Mouse (Mus musculus) kidney, adult 9 months (tissue): Measurements from ENCODE around the gene Nhsl1.
A peak's percentile ranks its signal among the peaks of the same experiment; 100 is the strongest.

Experiments used
- DNase-seq: peaks from one replicate; pipeline ENCODE4 v3.0.0; 2022

Gene Nhsl1

DNA sequence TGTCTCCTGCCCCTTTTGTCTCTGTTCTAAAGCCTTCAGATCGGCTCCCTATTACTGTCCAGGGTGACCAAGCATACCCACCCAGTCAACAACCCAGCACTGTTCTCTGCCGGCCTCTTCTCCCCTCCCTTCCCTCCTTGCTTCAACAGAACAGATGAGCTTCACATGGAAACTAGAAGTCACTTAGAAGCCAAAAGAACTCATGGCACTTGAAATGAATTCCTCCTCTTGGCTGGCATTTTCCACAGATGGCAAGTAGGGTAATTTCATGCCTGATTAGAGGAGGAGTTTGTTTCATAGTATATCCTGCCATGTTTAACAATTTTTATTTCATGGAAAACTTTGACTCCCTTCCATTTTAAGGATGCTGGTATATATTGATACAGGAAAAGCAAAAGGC lies 85.2 kb downstream of the Nhsl1 start:
- no peak for DNase-seq

DNA sequence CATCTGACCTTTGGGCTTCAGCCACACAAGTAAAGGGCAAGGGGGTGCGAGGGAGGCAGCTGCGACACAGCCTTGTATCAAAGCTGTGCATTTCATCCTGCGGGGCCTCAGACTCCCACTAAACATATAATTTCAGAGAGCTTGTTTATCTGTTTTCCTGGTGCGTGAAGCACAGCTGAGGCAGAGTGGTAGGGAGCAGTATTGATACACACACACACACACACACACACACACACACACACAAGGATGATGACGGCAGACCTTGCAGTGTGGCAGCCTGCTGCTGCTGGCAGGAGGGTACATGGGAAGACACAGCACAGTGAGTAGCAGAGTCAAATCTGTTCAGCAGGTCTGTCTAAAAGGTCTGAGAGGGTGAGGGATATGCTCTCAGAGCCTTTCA lies 85.9 kb downstream of the Nhsl1 start:
- no peak for DNase-seq

DNA sequence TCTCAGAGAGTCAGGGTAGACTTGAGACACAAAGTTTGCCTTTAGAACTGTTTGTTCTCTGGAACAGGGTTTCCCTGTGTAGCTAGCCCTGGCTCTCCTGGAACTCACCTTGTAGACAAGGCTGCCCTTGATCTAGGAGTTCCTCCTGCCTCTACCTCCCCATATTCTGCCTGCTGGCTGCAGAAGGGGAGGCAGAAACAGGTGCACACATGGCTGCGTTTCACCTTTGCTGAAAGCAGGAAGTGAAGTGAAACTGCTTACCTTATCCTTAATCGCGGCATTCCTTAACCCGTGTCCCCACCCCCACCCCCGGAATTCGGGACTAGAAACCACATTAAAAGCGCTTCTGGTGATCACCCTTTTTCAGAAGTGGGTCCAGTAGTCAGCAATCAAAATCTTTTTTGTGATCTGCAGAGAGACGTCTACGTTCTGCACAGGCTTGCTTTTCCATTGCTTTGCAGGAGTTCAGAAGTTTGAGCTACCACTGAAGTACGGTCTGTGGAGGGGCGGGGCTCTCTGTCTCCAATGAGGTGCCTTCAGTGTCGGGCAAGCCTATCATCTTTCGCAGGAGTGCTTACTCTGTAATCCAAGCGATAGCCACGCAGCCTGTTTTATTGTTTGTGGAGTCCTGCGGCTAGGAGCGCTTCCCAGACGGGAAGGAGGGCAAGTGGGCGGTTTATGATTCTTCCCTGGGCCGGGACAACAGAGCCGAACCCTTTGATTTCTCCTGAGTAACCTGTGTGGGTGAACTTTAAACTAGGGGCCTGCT lies 88.5 kb downstream of the Nhsl1 start:
- DNase-seq, result peak; percentile 95

DNA sequence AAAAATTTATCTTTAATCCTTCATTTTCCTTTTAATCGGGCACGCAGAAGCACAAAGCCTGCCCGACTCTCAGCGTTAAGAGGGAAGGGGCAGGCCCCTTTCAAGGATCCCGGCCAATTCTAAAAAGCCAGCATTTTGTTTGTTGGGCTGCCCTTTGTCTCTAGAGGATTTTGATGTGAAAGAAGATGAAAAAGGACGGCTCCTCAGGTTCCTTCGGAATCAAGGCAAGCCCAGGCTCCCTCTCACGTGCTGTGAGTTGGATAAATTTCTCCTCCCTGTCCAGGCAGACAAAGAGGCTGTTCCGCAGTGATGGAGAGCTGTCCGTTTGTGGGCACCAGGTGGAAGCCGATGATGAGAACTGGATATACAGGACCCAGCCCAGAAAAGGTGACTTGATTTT lies 89.3 kb downstream of the Nhsl1 start:
- DNase-seq, result no peak

DNA sequence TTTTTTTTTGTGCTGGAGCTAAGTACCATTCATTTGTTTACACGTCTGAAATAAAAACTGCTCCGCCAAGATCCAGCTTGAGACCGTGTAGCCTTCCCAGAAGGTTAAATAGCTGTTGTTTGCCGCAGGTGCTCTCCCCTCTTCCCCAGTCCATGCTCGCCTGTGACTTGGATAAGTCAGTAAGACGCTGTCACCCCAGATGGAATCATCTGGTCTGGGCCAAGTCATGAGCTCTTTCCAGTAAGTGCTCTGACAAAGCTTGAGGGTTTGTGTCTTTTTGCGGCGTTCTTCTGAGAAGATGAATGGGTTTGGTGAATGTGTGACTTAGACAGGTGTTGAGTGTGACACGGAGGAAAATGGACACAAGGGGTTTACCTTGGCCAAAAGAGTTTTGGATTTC lies 89.8 kb downstream of the Nhsl1 start:
- DNase-seq, result no peak

DNA sequence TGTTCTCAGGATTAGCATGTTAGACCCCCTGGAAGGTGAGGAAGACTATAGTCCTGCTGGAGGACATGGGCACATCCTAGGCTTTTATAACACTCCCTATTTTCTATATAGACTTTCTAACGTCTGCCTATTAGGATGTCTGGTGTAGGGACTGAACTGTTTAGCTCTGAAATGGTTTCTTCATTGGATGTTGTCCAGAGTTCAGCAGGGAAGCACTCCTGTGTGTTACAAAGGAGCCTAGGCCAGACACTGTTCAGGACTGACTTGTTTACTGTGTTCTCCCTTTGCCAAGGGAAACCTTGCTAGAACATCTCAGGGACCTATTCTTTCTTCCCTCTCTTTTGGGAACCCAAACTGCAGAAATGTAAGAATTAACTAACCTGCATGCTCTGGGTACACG lies 90.3 kb downstream of the Nhsl1 start:
- no peak for DNase-seq

DNA sequence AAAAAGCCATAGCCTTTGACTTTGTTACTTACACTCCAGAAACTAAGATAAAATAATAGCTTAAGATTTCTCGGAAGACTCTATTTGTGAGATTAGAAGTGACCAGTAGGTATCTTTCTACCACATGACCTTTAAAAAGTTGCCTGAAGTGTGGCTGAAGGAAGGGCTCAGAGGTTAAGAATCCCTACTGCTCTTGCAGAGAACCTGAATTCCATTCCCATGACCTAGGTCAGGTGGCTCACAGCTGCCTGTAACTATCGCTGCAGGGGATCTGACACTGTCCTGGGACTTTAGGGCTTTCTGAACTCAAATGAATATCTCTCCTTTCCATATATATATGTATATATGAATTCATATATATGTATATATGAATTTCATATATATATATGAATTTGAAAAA lies 92.5 kb downstream of the Nhsl1 start:
- DNase-seq, result peak; percentile 53

DNA sequence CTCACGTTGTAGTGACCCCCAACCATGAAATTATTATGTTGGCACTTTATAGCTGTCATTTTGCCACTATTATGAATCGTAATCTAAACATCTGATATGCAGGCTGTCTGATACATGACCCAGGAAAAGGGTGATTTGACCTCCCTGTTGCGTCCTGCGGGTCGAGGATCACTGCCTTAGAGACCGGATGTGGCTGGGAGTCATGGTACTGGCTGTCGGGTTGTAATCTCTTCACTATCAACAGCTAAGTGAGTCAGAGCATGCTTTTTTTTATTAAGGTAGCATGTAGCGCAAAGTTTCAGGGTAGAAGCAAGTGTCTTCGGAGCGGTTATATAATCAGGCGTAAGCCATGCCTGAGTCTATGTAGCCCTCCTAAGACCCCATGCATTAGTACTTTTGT lies 97.2 kb downstream of the Nhsl1 start:
- no peak for DNase-seq

DNA sequence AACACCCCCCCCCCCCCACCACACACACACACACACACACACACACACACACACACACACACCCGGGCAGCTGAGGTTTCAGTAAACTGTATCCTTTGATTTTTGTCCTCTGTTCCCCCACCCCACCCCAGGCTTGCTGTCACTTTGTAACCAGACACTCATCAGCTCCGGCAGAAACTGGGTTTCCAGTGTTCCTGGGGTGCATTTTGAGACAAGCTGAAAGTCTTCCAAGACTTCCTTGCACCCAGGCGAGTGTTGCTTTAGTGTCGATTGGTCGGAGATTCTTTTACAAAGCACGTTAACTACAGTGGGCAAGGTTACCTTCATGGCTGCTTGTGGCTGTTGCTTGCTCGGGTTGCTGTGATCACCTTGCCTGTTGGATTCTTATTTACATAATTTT lies 99.4 kb downstream of the Nhsl1 start:
- DNase-seq, result peak; percentile 17

DNA sequence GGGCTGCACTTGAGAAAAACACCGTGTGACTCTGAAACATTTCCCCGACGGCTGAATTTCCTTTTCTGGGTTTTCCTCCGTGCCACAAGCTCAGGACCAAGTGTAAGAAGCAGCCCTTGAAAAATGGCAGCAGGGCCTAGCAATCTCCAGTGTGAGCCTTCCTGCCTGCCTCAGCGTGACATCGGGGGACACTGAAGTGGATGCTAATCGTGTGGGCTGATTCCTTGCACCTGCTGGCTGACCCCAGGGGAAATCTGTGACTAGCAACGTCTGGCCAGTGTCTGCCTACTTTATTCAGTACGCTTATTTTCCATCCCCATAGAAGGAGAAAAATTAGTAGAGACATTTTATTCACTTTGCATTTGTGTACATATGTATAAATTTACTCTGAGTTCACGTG lies 100.7 kb downstream of the Nhsl1 start:
- DNase-seq, result no peak

DNA sequence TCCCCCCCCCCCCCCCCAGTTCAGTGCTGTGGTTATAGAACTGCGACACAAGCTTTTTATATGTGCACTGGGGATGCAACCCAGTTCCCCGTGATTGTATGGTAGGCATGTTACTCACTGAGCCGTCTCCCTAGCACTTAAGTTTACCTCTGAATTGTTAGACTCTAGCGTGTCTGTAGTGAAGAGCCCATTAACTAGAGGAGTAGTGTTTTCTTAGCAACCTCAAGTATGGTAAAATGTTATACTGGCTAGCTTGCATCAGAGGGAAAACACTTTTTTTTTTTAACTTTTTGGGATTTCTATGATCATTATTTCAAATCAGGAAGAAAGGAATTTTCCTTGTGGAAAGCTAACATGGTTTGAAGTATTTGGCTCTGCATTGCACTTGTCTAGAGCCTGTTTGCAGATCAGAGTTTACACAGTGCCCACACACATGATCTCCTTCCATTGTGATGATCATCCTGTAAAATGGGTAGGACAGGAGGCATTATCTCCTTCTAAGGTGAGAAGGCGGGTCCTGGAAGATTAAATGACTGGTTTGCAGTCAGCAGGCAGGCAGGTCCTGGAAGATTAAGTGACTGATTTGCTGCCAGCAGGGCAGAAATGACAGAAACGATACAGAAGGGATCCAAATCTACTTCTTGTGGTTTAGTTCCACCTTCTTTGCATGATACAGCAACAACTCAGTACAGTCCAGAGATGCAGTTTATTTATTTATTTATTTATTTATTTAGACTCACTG lies 101.6 kb downstream of the Nhsl1 start:
- DNase-seq, result no peak

DNA sequence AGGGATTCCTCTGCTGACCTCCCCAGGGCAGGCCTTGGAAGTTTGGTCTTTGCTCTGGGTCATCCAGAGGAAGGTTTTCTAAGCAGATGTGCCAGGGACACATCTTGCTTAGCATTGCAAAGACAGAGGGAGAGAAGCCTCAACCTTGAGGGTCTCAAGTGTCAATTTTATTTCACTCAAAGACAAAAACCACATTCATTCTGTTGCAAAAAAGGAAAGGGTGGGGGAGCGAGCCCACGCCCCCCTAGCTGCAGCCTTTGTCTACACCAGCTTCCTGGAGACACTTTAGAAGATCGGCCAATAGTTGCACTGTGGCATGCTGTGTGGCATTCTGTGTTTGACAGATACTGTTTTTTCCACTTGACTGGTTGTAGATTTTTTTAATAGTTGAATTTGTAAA lies 104.2 kb downstream of the Nhsl1 start:
- no peak for DNase-seq

DNA sequence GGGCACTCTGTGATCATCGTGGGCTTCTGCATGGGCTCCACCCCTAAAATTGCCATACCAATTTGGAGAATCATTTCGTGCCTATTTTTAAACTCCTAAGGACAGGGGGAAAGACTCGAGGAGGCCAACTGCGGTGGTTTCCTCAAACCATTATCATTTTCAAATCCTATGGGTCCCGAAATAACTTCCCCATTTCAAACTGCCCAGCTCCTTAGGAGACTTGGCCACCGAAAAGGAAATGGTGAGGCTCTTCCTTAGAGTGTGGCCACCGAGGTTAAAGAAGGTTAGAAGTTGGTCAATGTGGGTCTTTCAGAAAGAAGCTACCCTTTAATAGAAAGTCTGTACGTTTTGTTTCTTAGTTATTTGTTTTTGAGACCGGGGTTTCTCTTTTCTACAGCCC lies 104.8 kb downstream of the Nhsl1 start:
- DNase-seq, result no peak

DNA sequence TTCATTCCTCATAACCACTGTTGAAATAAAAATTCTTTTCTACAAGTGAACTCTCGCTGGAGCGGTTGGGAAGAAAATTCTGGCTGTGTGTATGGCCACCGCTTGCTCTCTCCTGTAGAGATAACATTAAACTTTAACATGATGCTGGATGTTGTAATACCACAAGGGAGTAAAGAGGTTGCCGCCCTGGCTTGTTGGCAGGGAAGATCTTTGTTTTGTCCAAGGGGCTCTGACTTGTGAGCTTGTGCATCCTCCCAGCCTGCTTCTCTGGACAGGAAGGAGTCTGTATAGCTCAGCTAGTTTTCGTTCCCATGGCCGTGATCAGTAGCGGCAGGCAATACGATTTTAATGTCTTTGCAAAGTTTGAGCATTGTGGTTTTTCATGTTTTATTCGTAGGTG lies 109.1 kb downstream of the Nhsl1 start:
- no peak for DNase-seq

DNA sequence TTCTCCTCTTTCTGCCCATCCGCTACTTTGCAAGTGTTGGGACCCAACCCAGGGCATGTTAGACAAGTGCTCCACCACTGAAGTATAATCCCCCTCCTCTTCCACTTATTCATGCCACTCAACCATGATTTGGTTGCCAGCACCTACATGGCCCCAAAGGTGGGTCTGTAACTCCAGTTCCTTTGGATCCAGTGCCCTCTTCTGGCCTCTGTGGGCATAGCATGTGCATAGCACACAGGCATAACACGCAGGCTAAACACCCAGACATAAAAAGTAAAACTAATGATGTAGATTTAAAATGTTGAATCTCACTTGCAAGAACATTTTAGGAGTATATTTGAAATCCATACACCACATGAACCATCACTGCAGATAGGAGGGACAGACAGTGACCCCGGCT lies 110.7 kb downstream of the Nhsl1 start:
- no peak for DNase-seq

DNA sequence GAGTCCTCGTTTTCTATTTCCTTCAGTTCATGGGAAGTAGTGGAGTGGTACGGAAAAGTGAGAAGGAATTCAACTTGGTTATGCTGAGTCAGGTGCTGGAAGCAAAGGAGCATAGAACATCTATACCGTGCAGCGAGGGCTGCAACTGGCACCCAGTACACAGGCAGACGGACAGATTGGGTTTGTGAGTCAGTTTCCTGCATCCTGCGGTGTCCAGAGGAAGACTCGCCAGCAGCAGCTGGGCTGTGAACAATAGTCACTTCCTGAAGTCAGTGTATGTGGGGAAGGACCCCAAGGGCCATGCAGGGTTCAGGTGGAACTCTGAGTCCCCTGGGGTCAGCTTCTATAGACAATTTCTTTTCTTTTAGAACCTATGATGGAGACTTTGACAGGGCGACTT lies 111.4 kb downstream of the Nhsl1 start:
- DNase-seq, result no peak

DNA sequence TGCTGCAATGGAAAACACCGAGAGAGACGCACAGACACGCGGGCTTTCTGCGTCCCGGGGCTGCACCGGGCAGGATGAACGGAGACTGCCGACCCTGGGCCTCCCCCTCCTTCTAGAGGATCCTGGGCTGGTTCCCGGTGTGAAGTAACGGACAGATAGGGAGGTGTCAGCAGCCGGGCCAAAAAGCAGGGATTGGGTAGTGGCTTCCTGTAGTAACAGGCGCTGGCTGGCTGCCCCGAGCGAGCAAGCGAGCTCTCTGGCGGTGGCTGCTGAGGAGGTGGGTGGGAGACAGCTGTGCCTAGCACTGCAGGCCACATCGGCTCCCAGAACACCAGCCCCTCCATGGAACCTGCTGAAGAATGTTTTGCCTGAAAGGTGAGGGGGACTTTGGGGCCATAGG lies 112.2 kb downstream of the Nhsl1 start:
- DNase-seq, result peak; percentile 67

DNA sequence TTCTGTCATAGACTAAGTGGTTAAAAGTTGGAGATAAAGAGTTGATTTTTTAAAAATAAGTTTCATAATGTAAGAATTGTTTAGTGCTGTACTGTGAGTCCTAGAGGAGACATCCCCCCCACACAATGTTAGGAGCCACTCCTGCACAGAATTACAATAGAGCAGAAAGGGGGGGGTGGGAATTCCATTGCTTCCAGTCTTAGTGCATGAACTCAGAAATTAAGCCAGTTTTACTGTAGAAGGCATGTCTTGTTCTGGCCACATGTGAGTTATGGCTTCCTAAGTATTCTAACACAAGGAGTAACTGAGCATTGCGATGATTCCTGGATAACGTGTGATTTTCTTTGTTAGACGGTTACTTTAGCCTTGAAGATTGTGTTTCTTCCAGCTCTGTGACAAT lies 112.8 kb downstream of the Nhsl1 start:
- no peak for DNase-seq

DNA sequence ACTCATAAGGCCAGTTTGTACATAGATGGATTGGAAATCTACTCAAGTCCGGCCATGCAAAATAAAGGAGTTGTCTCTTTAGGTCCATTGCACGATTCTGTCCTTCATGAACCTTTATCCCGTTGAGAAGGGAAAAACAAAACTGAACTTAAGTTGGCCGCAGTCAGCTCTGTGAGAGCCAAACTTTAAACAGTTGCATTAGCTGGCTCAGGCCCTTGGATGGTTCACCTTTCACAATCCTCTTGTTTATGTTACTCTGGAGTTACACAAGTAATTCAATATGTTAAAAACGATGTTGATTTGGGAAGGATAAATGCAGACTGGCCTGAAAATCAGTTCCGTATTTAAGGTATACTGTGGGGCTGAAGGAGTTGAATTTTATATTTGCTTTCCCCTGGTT lies 116.7 kb downstream of the Nhsl1 start:
- no peak for DNase-seq

DNA sequence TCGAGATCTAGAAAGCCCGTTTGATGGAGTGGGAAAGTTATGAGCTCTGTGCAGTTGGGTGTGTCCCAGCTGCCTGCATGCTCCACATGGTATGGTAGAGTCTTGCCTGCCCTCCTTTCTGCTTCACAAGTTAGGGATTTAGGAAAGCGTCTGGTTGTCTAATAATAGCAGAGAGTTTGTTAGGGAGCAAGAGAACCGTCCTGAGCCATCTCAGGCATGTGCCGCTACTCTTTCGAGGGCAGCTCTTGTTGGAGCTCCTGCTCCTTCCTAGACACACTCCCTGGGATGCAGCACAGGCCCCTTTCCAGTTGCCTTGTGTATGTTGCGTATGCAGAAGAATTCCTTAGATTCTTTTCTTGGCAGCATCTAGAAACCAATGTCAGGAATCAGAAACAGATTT lies 117.2 kb downstream of the Nhsl1 start:
- DNase-seq, result no peak

DNA sequence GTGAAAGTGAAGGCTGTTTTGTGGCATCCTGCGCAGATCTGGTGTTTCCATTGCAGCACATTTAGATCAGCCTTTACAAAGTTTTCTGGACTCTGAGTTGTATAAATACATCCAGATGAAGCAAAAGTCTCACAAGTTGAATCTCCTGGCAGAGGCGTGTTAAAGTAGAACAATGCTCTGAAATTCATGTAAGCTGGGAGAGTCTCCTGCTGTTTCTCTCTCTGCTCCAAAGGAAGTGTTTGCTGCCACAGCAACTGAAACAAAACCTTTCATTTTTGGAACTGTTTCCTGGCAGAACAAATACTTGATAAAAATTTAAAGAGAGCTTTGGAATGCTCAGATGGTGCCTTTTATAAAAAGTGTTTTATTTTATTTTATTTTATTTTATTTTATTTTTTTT lies 118.8 kb downstream of the Nhsl1 start:
- DNase-seq, result no peak

DNA sequence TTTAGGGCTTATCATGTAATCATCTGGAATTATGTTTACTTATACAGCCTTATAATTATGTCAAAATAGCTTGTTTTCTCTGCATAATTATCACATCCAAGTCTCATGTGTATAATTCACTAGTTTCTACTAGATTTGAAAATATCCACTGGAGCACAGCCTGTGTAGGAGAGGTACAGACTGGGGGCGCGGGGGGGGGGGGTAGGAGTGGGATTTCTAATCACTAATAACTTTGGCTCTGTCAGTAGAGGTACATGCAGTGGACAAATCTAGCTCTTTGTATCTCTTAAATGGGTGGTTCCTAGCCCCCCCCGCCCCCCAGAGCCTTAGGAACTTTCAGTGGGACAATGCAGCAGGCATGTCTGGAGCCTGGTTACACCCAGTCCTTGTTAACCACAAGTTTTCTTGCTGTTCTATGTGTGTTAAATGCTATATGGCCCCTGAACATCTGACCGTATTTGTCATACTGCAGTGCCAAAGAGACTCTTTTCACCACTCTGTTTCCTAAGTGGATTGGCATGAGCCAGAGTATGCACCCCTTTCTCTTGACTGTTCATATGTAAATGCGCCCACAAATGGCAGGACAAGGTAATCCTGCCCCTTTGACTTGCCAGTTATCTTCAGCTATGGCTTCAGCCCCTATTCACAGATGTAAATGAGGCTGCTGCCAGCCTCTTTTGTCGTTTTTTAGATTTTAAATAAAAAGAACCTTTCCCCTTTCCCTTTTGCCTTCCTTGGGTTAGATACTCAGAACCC lies 127.0 kb downstream of the Nhsl1 start:
- DNase-seq, result no peak

DNA sequence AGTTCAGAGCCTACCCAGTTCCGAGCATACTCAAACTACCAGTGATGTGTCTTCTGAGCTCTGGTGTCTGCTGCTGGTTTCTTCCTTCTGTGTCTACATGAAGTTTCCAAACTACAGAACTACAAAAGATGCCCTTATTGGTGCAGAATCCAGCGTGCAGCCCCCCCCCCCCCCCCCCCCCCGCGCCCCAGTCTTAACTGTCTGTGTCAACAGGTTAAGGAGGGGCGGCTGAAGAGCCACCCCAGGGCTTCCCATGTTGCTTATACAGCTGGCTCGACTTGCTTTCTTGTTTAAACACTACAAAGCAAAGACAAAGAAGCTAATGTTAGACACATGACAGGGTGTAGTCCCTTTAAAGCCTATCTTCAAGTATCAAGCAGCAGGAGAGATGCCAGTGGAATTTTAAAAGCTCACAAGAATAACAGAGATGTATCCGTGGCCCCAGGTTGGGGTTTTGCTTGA lies 127.6 kb downstream of the Nhsl1 start:
- no peak for DNase-seq

DNA sequence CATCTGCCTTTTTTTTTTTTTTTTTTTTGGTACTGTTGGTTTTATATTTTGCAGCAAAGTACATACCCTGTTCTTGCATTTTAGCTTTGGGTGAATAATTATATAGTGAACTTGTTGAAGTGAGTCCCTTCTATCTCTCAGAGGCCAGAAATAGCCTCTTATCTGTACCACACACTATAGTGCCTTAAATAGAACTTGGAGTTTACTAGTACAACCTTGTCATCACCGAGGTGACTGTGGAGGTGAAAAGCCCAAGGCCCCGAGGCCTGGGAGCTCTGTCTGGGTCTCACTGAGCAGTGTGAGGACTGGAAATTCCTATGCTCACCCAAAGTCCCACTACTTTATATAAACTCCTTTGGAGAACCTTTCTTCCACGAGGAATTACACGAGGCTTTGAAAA lies 128.5 kb downstream of the Nhsl1 start:
- no peak for DNase-seq
